Mouse (Mus musculus) left cerebral cortex, postnatal 25 days (tissue): ENCODE data around the gene A730015C16Rik. TPM values are rescaled to one million over a fixed set of nuclear protein-coding genes. Genes with fewer than 3 reads are reported as not detected.

ENCODE experiments used
- DNase-seq, 2 experiments: peaks; one replicate each; pipeline ENCODE4 v3.0.0; 2022; ENCODE audit warnings: low spot score in 2 of 2, mixed read lengths in 1 of 2
- intact Hi-C: fragments of 180-260 bp; cut with DNase I; formaldehyde crosslinking; loops from one replicate; pipeline ENCODE4 v1.15.1; 2025
- total RNA-seq, 2 experiments: library from RNA; stranded (reverse); gene quantifications; 2 replicates each; pipeline ENCODE4 v1.2.3; 2021

A730015C16Rik gene
- total RNA-seq, 2 experiments from 2014 or later, result not detected

DNA sequence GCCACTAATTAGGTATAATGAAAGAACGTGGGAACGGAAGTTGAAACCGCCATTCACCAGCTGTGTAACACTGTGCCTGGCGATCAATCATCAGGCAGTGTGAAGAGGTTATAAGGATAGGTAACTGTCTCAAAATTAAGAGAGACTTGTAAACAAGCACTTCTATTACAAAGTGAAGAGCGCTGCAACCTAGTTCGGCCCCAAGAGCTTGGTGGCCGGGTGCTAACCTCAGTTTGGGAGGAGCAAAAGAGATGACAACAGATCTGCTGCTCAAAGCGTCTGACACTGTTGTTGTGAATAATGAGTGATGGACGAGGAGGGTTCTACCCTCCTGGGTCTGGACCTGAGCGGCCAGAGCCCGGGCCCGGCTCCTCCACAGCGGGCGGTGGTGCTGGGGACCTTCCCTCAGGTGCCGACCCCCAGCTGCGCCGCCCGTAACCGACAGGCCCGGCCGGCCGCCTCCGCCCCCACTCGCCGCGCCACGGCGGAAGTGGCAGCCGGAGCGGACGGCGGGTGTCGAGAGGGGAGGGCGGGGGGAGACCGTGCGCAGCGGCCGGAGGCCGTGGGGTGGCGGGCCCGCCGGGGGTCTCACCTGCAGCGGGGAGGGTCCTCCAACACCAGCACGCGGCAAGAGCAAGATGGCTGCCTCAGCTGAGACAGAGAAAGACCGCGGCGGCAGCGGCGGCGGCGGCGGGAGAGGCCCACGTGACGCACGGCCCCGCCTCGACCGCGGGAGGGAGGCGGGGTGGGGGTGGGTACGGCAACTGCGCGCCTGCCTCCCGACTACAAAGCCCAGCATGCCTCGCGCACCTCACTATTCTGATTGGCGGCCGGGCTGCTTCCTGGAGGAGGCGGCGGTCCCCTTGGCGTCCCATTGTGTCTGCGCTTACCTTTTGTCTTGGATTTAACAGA lies 15.2 kb downstream of the A730015C16Rik start, which contains the start of gene Btf3l4:
Gene Btf3l4 (minus strand): TSS at position 699 of the 912 bp plus-strand sequence.
- peak; percentile 91 to 94 for DNase-seq
- intact Hi-C loops, result loop anchor here (2.0 kb wide), 1 partner anchor 52 kb away; the partner anchor contains the start of gene Zfyve9

- peak in 1 of 2 experiments; percentile 39 for DNase-seq
- intact Hi-C loops, result no loop called here
These were observed 17.7 kb downstream of the A730015C16Rik start for GRCm38 (mm10) chr4:108830698-108831097.

- no peak for DNase-seq
- intact Hi-C loops, result no loop called here
These were observed 21.8 kb downstream of the A730015C16Rik start for GRCm38 (mm10) chr4:108826643-108827042.

DNA sequence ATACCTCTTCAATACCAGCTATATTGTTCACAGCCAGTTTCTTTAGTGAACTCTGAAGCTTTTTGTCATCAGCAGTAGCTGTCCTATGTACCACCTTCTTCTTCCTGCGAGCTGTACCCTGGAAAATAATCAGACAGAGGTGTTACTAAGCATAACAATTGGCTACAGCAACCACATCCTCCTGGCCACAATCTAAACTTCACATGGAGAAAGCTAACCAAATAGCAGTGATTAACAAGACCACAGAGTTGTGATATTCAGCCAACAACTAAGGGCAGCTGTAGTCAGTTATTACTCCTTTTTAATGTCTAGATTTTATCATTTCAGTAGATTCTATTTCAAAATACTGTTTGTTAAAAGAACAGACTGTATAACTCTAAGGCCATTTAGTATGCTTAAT lies 22.3 kb downstream of the A730015C16Rik start:
- no peak for DNase-seq
- intact Hi-C loops, result no loop called here

DNA sequence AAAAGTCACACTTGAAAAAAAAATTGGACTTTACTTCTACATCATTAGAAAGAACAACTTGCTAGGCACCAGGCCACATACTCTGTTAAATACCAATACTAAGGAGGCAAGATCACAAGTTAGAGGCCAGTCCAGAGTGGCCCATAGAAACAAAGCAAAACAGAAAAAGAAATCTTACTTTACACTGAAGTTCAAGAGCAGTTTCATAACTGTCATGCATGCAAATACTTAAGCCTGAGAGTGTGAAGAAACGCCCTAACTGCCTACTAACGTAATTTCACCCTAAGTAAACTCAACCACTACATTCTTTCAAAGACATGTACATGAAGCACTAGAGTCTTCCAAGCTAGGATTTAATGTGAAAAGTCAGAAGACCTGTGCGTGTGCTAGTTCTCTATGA lies 22.7 kb downstream of the A730015C16Rik start:
- no peak for DNase-seq
- intact Hi-C loops, result no loop called here

GRCm38 (mm10) chr4:108811550-108811949 lies 36.9 kb downstream of the A730015C16Rik start:
- intact Hi-C loops, result no loop called here
- no peak for DNase-seq

DNA sequence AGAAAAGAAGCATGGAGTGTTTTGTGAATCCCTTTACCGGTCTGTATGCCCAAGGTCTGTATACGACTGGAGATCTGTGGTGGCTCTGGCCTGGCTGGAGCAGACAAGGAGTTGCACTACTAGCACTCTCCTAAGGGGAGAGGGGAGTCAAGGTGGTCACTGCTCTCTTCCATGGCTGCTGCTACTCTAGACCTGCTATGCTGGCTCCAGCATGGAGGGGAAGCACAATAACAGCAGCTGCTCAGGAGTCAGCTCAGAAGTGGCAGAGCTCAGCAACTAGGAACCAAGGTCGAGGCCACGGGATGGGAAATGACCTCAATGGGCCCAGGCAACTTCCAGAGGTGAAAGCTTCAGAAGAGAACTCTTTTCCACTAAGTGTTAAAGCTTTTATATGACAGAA lies 37.3 kb downstream of the A730015C16Rik start:
- intact Hi-C loops, result no loop called here
- no peak for DNase-seq

- intact Hi-C loops, result no loop called here
These were observed 44.9 kb downstream of the A730015C16Rik start for GRCm38 (mm10) chr4:108803535-108803934.

GRCm38 (mm10) chr4:108798083-108798830 lies 50.2 kb downstream of the A730015C16Rik start:
- intact Hi-C loops, result loop anchor here (5.0 kb wide), 1 partner anchor 179 kb away; no protein-coding TSS in a partner anchor
- peak; percentile 50 to 66 for DNase-seq

More at GRCm38 (mm10) chr4:108803535-108803934, 44.9 kb downstream of the A730015C16Rik start:
- DNase-seq, result peak in 1 of 2 experiments; percentile 17

Other genes with a start within 250 kb of the A730015C16Rik start
- 10 to 100 TPM; 31.9 to 34.3 TPM for gene Cc2d1b, start 228.7 kb downstream of the A730015C16Rik start, total RNA-seq
- 1 to 10 TPM; 1.3 to 1.5 TPM for gene 3110021N24Rik, start 129.0 kb downstream of the A730015C16Rik start, total RNA-seq
- 10 to 100 TPM; 61.3 to 65.1 TPM for gene Zfyve9, start 67.8 kb downstream of the A730015C16Rik start, total RNA-seq
- 10 to 100 TPM; 82.7 to 86.9 TPM for gene Btf3l4, start 15.0 kb downstream of the A730015C16Rik start, total RNA-seq
- gene Txndc12, start 14.0 kb downstream of the A730015C16Rik start, total RNA-seq, result 10 to 100 TPM; 35.4 to 41.0 TPM
- 10 to 100 TPM; 15.4 to 18.7 TPM for gene Kti12, start 834 bp downstream of the A730015C16Rik start, total RNA-seq
- gene Rab3b, start 30.4 kb upstream of the A730015C16Rik start, total RNA-seq, result 10 to 100 TPM; 90.0 to 96.0 TPM
- gene Nrd1, start 152.0 kb upstream of the A730015C16Rik start, total RNA-seq, result 100 to 1,000 TPM; 119 to 149 TPM